Mouse (Mus musculus) fat pad, adult 2 months (tissue): Measurements from ENCODE around the gene Bahcc1.

ENCODE experiments used
- DNase-seq: peaks from one replicate; pipeline ENCODE4 v3.0.0-alpha.2; 2011; ENCODE audit warnings: low read depth, low spot score; ENCODE audit errors: extremely low read depth

Gene Bahcc1

DNA sequence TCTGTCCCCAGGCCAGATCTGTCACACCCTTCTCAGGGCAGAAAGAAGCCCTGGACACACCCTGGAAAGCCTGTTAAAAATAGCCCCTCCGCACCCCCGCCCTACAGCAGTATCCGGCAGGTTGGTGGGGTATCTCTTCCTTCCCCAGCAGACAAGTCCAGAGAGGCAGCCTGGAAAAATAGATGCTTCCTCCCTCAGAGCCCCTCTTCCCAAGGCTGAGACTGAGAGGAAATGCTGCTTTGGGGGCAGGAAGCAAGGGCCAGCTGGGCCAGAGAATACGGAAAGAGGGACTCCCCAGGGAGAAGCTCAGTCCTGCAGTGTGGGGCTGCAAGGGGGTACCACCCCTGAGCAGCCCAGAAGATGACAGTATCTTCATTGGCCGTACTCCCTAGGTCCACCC is 50.8 kb downstream of the Bahcc1 start:
- no peak for DNase-seq

DNA sequence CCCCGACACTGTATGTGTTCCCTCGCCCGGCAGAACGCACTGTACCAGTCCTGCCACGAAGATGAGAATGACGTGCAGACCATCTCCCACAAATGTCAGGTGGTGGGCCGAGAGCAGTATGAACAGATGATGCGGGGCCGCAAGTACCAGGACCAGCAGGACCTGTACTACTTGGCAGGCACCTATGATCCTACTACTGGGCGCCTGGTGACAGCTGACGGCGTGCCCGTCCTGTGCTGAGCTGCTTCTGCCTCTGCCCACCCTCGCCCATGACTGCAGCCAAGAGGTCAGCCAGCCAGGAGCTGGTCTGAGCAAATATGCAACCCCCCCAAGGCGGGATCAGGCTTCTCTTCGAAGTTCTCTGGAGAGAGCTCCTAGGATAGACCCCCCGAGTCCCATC is 56.9 kb downstream of the Bahcc1 start:
- no peak for DNase-seq

DNA sequence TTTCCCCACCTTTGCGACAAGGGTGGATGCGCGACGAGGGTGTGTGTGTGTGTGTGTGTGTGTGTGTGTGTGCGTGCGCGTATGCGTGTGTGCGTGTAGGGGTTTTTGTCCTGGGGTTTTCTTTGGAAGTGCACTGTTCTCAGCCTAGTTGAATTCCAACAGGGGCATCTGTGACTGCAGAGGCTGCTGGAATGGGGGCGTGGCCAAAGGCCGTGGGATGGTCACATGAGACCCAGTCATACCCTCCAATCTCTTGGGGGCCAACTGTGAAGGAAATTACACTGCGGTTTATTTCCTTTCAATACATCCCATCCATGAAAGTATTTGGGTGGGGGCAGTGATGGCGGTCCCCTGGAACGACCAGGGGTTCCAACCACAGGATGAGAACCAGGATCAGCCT is 57.5 kb downstream of the Bahcc1 start:
- no peak for DNase-seq

DNA sequence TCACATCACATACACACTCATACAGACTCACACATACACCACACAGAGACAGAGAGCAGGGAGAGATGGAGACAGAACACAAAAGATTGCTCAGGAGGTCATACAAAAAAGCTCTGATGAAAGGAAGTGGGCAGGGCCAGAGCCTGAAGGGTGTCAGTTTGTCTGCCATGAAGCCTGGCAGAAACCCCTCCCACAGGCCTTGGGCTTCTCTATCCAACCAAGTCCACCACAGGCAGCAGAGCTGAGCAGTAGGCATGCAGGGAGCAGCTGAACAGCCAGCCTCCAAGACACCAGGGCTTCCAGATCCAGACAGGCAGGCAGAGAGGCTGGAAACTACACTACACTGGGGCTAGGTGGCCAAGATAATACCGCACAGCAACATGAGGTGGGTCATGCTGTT is 61.0 kb downstream of the Bahcc1 start:
- no peak for DNase-seq

DNA sequence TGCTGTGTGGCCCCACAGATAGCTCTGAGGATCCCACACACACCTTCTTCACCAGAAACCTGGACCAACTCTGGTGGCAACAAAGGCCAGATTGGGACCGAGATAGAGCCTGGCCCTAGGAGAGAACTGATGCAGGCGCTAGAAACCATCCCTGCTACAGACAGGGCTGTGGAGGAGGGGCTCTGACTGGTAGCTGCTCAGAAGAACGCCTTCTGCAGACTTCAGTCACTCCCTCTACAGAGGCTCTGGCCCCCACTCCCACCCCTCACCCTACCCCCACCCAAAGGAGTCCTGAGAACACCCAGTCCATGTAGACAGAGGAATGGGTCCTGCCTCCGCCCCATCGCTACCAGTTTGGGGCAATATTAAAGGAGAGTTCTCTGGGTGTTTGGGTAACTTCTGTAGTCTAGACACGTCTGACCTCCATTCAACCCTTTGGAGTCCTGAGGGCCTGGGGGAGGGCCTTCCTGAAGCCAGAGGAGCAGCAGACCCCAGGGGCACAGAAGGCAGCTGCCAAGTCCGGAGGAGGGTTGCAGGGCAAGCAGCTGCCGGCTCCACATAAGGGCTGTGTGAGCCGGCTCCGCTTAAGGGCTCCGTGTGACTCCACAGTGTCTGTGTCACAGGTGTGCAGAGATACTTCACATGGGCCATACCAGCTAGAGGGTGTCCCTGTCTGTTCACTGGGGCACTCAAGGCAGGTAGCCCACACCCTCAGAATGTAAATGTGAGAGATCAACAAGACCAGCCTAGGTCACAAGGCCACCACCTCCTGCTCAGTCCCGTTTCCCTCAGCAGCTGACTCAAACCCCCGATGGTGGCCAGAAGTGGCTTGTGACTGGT is 63.8 kb downstream of the Bahcc1 start:
- no peak for DNase-seq

DNA sequence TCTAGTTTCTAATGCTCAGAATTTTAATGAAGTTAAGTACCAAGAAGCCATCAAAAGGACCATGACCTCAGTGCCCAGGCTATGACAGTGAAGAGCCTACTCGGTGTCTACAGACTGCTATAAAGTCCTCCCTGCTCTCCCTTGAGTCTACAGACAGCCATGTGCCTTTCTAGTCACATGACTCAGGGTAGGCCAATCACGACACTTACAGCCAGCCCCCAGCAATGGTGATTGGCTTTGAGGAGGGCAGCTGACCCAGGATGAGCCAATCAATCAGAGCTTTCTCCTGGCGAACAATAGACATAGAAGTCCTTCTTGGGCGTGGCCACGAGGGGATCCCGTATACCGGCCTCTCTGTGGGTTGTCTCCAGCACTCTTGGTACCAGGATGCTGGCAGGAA is 65.0 kb downstream of the Bahcc1 start:
- no peak for DNase-seq

DNA sequence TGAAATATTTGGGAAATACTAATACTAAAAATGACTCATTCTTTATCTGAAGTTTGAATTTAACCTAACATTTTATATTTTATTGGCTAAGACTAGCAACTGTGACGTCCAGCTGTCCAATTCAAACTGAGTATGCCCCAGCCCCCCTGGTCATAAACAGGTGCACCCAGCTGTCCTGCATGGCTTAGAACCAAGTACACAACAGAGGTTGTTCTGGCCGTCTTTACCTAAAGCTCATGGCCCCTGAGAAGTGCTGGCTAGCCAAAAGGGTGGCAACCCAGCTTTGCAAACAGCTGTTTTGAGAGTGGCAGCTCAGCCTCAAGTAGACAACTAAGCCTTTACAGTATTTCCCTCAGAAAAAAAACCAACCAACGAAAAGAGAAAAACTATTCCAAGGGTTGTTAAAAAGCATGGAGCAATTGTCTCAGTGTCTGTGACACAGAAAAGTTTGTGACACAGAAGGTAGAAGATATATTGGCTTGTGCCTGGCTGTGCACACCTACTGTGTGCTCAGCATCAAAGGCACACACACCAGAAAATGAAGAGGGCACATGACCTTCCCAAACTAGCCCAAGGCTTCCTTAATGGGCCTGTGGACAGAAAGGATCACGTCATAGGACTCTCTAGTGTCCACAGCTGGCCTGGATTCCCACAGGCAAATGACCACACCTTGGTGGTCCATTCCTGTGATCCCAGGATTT is 65.8 kb downstream of the Bahcc1 start:
- DNase-seq, result no peak

DNA sequence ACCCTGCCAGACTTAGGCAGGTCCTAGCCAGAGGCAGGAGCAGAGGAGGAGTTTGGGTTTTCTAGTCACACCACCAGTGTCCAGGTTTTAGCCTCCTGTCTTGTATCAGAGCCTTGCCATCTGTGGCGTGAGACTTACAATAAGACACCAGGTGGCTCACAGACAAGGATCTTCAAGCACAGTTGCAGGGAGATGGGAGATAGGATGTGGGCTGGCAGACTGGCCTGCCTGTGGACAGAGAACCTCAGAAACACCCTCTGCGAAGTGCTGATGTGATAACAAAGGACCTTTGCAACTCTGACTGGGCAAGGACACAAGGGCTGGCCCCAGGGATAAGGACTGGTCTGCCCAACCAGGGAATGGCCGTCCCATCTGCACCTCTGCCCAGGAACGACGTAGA is 66.7 kb downstream of the Bahcc1 start:
- DNase-seq, result no peak

DNA sequence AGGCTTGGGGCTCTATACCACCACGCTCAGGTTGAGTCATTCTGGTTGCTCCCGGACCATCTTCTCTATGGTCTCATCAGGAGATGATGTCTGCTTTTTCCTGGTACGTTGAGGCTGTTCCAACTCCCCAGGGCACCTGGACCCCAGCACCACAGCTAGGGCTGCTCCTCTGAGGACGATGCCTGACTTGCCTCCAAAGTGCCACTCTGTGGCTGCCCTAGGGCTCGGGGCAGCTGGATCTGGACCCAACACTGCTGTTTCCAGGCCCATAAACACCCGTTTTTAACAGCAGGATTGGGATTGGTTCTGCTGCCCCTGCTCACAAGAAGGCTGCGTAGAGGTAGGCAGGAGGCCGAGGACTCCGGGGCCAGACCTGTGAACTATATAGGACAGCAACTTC is 70.4 kb downstream of the Bahcc1 start:
- DNase-seq, result no peak

DNA sequence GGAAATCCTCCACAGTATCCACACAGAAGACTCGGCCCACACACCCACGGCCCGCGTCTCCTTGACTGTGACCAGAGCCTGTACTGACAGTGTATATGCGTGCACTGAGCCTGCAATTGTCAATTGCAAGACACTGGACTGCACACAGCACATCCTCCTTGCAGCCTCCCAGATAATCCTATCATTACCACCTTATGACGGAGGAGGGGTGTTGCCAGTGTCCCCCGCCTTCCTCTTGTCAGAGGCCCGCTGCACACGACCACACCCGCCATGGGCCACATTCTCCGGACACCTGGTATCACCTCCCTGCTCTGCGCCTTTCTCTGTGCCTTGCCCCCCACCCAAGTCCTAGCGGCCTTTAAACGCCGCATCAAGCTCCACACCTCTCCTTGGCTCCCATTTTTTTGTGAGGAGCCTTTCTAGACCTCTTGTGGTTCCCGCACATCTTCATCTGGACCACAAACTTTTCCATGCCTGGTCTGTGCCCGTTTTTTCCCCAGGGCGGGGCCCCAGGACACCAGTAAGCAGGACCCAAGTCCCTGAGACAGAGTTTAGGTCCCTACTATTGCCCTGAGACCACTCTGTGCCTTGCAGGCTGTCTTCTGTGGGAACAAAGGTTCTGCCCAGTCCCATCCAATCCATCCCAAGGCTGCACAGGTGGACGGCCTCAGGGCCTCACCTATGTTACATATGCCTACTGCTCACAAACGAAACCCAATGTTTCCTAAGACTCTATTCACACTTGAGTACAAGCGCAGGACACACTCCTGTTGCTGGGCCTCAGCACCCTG is 71.0 kb downstream of the Bahcc1 start:
- no peak for DNase-seq

DNA sequence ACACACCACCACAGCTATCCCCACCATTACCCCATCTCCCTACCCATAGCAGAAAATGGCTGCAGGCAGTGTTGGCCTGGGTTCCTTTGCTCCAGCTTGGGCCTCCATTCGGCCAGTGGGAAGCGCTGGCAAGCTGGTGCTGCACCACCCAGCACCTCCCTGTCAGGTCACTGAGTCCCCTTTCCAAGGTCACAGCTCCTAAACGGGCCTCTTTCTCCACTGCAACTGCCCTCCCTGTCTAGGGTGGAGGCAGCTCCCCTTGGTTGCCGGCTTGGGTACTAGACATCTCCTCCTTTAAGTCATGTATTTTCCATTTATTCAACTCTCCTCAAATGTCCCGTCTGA is 71.6 kb downstream of the Bahcc1 start:
- DNase-seq, result no peak

DNA sequence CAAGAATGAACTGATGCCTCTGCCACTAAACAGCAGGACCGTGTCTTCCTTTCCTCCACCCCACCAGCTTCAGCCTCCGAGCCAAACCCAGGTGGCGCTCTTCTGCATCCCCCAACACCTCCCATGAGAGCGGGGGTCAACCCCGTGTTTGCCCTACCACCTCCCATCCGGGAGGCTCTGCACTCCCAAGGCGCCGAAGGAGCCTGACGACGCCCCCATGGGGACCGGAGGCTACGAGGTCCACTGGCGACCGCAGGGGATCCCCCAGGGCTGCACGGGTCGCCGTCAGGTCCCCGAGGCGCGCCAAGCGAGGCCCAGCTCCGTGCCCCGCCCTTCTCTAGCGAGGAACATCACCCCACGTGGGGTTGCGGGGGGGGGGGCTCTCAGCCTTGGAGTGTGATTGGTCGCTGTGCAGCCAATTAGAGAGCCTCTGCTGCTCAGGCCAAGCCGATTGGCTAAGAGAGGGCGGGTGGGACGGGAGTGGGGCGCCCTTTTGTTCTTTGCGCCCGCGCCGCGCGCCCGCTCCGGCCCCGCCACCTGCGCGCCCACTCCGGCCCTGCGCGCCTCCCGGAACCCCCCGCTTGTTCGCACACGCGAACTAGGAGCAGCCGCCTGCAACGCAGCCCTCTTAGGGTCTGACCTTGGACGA is 72.3 kb downstream of the Bahcc1 start:
- DNase-seq, result no peak

DNA sequence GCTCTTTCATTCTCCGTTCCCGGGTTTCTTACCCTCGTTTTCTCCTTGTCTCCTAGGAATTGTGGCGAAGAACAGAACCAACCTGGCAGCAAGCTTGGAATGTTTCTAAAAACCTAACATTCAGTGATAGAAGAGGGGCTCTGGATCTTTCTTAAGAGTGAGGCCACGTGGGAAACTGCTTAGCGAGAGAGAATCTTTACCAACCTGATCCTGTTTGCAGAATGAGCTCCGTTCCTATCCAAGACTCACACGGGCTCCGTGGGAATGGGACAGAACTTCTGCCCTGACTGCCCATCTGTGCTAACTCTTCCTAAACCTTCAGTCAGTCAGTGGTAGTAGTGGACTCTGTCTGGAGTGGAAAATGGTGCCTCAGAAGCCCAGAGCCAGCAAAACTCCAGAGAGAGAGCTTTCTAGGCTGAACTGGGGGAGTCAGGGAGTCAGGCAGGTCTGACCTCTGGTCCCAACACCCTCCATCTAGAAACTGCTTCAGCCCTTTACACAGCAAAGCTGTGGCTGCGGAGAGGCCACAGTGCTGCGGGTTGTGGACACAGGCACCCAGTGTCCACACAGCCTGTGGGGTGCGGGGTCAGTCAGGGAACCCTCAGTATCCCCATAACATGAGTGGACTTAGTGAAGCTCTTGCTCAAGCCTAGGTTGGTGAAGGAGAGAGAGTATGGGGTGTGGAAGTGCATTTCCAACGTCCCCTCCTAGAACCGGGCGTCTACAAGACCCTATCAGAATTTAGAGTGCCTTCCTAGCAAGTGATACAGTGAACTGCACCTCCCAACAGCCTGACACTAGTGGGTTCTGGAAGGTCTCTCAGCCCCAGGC is 73.0 kb downstream of the Bahcc1 start:
- no peak for DNase-seq

DNA sequence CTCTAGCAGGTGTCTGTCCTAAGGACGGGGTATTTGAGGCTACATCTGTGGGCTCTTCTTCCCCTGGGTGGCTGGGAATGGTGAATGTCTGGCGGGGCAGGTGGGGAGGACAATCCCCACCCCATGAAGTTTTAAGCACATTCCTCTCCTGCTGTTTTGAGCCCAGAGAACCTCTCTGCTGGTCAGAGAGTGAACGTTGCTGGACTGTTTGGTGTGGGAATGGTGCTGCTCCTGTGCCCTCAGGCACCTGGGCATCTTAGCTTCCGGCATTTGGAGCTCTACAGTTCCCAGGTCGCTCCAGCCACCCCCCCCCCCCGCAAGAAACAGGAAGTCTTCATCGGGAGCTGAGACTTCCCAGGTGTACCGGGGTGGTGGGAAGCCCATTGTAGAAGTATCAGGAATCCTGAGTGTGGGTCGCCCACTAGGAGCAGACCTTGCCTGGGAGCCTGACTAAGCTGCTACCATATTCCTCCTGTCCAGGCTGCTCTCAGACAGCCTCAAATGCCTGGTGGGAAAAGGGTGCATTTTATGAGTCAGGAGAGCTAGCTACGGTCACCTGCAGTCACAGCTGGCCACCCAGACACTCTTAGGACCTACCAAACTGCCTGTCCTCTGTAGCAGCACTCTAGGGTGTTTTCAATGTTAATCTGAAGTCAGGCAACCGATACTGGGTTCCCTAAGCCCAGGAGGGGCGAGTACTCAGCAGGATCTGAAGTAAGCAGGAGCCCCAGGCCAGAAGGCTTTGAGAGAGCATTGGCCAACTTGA is 73.8 kb downstream of the Bahcc1 start:
- DNase-seq, result no peak

DNA sequence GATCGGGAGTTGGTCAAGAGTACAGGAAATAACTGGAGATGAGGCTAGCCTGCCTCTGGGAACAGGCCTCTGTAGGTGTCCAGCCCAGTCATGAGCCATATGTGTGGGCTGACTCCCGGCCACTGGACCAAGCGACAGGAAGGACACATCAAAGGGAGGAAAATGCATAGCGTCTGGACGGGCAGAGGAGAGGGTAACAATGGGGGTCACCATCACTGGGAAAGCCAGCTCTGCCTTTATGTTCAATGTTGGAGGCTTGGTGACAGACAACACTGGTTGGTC is 74.3 kb downstream of the Bahcc1 start:
- no peak for DNase-seq

DNA sequence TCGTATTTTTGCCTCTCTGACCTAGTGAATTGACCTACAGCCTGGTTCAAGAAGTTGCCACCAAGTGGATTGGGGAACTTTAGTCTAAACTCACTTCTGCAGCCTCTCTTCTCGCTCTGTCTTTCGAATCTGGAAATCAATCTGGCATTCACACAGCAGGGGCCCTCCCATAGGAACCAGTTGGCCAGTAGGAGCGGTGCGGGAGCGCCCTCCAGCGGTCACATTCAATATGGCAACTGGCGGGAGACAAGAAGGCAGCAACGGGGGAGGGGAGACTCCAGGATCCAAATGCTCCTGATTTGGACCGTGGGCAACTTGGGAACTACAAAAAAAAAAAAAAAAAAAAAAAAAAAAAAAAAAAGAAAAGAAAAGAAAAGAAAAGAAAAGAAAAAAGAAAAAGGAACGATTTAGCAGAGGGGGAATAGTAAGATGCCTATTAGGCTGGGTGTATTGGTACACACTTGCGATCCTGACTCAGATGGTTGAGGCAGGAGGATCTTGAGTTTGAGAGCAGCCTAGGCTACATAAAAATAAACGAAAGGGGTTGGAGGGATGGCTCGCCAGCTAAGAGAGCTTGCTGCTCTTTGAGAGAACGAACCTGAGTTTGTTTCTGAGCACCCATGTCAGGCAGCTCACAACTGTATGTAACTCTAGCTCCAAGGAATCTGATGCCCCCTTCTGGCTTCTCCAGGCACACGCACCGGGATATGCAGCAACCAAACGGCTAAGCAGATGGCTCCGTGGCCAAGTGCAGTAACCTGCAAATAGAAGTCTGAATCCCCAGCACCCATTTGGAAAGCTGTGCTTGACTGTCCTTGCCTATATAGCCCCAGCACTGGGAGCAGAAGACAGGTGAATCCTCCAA is 75.1 kb downstream of the Bahcc1 start:
- no peak for DNase-seq

DNA sequence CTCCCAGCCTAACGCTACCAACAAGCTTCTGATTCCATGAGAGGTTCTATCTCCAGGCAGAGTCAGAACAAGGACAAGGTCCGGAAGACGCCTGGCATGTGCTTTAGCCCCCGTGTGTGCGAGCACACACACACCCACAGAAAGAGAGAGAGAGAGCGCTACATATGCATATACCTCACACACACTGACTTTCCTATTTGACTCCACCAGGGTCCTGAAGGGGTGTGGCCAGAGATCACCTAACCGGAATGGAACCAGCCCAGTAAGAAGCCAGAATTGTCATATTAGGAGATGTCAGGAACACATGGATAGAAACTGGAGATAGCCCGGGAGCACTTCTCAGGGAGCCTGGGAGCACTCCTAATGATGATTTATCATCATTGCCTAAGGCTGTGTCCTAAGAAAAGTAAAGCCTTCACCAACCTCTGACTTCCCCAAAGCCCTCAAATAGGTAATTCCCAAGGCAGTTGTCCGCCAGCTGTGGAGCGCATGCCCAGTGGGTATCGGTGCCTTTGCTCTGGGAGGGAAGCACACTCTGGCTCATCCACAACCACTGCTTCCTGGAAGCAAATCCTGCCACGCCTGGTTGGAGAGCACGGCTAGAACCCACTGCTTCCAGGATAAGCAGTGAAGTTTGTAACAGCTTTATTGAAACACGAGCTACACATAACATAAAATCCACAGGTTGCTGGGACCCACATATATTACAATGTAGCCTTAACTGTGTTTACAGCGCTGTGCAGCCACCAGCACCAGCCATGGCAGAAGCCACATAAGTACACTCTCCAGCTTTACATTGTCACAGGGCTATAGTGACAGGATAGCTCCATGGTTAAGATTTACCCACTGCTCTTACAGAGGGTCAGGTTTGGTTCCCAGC is 75.9 kb downstream of the Bahcc1 start:
- DNase-seq, result no peak

DNA sequence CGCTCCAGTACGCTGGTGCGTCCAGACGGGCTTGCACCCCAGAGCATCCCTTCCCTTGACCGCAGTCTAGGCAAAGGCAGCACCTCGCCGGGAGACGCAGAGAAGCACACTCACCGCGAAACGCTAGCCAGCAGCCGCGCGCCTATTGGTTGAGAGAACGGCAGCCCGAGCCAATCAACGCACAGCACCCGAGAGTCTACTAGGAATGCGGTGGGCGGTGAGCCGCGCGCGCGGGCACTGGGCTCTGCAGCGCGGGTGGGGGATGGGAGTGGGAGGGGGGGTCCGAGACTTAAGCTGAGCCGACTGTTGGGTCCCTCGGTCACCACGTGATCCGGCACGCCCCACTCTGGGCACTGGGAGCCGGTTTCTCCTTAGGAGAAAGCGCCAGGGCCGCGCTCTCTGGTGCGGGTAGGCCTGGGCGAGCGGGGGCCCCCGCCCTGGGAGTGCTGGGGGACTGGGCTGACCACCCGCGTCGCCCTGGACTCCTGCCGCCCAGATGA is 78.1 kb downstream of the Bahcc1 start:
- no peak for DNase-seq
